Mouse (Mus musculus): ENCODE measurements around the gene Skp1a. TPM values are rescaled to one million over a fixed set of nuclear protein-coding genes. Genes with fewer than 3 reads are reported as not detected.

The Skp1a gene
- polyA plus RNA-seq, 1 experiment from 2014 or later, result 915 TPM

GRCm38 (mm10) chr11:52227053-52227452 is 4.7 kb upstream of the Skp1a start:
- Histone ChIP-seq H3K4me1 (ENCODE audit: control insufficient read depth, insufficient read depth, low read length) (no peaks in the 10 kb centered on the region; the same call in 1 of the 2 replicates), H3K27me3 (ENCODE audit: control insufficient read depth, insufficient read depth, low read length) (no peaks in the 10 kb centered on the region), H3K27ac (ENCODE audit: low read depth, low read length) (no peak overlapping the region), H3K9ac (ENCODE audit: low read length) (no peak overlapping the region), H3K9me3 (ENCODE audit: control insufficient read depth, low read length) (no peaks in the 10 kb centered on the region), H3K4me3 (ENCODE audit: low read depth, low read length) (no peak overlapping the region), H3K36me3 (ENCODE audit: control insufficient read depth, insufficient read depth, low read length) (no peaks in the 10 kb centered on the region), H3K4me2 (ENCODE audit: low read depth) (no peak overlapping the region)
- 79% methylated on average over 3 of the region's 3 CpGs for WGBS
- DNase-seq (ENCODE audit: low spot score) (no peak), ATAC-seq (ENCODE audit: insufficient read depth, low FRiP score, low TSS enrichment) (no peak)

- no peak for DNase-seq (ENCODE audit: low spot score)
- Histone ChIP-seq H3K9me3 (ENCODE audit: control insufficient read depth, low read length) (no peaks in the 10 kb centered on the region), H3K27me3 (ENCODE audit: control insufficient read depth, insufficient read depth, low read length) (no peaks in the 10 kb centered on the region), H3K4me2 (ENCODE audit: low read depth) (no peak overlapping the region), H3K36me3 (ENCODE audit: control insufficient read depth, insufficient read depth, low read length) (no peaks in the 10 kb centered on the region), H3K27ac (ENCODE audit: low read depth, low read length) (no peak overlapping the region), H3K4me3 (ENCODE audit: low read depth, low read length) (no peak overlapping the region), H3K9ac (ENCODE audit: low read length) (no peak overlapping the region), H3K4me1 (ENCODE audit: control insufficient read depth, insufficient read depth, low read length) (no peaks in the 10 kb centered on the region; the same call in 1 of the 2 replicates)
- ATAC-seq (ENCODE audit: insufficient read depth, low FRiP score, low TSS enrichment), result no peak
- 85% methylated on average over 13 of the region's 13 CpGs for WGBS
Observed at GRCm38 (mm10) chr11:52227466-52228226, 4.1 kb upstream of the Skp1a start.

GRCm38 (mm10) chr11:52228722-52229448 is 2.9 kb upstream of the Skp1a start:
- Histone ChIP-seq H3K9ac (ENCODE audit: low read length) (no peak overlapping the region), H3K4me3 (ENCODE audit: low read depth, low read length) (no peak overlapping the region), H3K9me3 (ENCODE audit: control insufficient read depth, low read length) (no peaks in the 10 kb centered on the region), H3K27ac (ENCODE audit: low read depth, low read length) (no peak overlapping the region), H3K4me2 (ENCODE audit: low read depth) (no peak overlapping the region), H3K27me3 (ENCODE audit: control insufficient read depth, insufficient read depth, low read length) (no peaks in the 10 kb centered on the region), H3K36me3 (ENCODE audit: control insufficient read depth, insufficient read depth, low read length) (no peaks in the 10 kb centered on the region), H3K4me1 (ENCODE audit: control insufficient read depth, insufficient read depth, low read length) (peaks cover 6% of the 10 kb centered on the region; the same call in 1 of the 2 replicates)
- WGBS, result 84% methylated on average over 7 of the region's 7 CpGs
- DNase-seq (ENCODE audit: low spot score) (no peak), ATAC-seq (ENCODE audit: insufficient read depth, low FRiP score, low TSS enrichment) (no peak)

DNA sequence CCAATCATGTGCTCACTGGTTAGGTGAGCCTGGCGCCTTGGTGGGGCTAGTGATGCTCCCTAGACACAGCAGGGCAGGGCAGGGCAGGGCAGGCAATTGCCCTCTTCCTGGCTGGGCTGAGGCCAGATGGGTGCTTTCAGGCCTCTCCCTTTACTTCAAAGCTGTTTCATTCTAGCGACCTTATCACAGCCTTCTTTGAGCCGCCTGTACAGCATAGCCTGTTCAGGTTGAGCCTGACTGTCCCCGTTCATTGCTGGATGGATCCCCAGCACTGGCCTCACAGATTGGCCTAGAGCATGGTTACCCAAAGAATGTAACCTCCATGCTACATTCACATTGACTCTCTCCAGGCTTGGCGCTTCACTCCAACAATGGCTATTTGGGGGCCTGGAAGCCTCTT is 1.1 kb upstream of the Skp1a start:
- H3K9me3 ChIP-seq (ENCODE audit: control insufficient read depth, low read length), result no peaks in the 10 kb centered on the region
- peaks cover 6% of the 10 kb centered on the region; the same call in 1 of the 2 replicates for H3K4me1 ChIP-seq (ENCODE audit: control insufficient read depth, insufficient read depth, low read length)
- H3K9ac ChIP-seq (ENCODE audit: low read length), result peak overlapping the region; percentile 41; the same call in 1 of the 2 replicates
- H3K4me2 ChIP-seq (ENCODE audit: low read depth), result peak overlapping the region; percentile 68
- 50% methylated on average over 5 of the region's 5 CpGs for WGBS
- no peak overlapping the region for H3K27ac ChIP-seq (ENCODE audit: low read depth, low read length)
- no peak for ATAC-seq (ENCODE audit: insufficient read depth, low FRiP score, low TSS enrichment)
- peak overlapping the region; percentile 99; the same call in 1 of the 2 replicates for H3K4me3 ChIP-seq (ENCODE audit: low read depth, low read length)
- no peaks in the 10 kb centered on the region for H3K27me3 ChIP-seq (ENCODE audit: control insufficient read depth, insufficient read depth, low read length)
- H3K36me3 ChIP-seq (ENCODE audit: control insufficient read depth, insufficient read depth, low read length), result no peaks in the 10 kb centered on the region
- no peak for DNase-seq (ENCODE audit: low spot score)

DNA sequence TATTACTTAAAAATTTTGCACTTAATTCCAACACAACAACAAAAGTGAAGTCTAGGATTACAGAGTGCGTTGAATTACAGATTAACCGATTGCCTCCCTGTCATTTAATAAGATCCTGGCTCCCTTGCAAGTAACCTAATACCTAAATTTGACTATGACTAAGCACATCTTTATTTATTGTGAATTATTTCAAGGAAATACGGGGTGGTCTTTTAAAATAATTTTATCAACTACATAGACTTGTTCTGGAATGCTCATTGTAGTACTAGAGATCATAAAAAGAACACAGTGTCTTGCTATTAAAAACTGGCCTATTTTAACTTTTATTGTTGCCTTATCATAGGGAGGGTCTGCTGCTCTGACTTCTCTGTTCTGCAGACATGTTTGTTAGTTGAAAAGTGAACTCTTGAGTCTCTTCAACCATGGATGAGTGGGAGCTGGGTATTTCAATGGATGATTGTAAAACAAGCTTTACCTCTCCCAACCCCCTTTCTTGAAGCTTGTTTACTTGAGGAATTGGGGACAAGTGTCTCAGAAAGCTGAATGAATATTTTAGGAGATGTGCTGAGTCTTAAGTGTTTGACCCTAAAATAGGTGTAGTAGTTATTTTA is 1.4 kb downstream of the Skp1a start:
- ATAC-seq (ENCODE audit: insufficient read depth, low FRiP score, low TSS enrichment) (no peak), DNase-seq (ENCODE audit: low spot score) (no peak)
- Histone ChIP-seq H3K4me2 (ENCODE audit: low read depth) (peak overlapping the region; percentile 68), H3K9me3 (ENCODE audit: control insufficient read depth, low read length) (no peaks in the 10 kb centered on the region), H3K27ac (ENCODE audit: low read depth, low read length) (no peak overlapping the region), H3K9ac (ENCODE audit: low read length) (peak overlapping the region; percentile 98; the same call in 1 of the 2 replicates), H3K36me3 (ENCODE audit: control insufficient read depth, insufficient read depth, low read length) (no peaks in the 10 kb centered on the region; the same call in 1 of the 2 replicates), H3K27me3 (ENCODE audit: control insufficient read depth, insufficient read depth, low read length) (no peaks in the 10 kb centered on the region), H3K4me3 (ENCODE audit: low read depth, low read length) (peak overlapping the region; percentile 99), H3K4me1 (ENCODE audit: control insufficient read depth, insufficient read depth, low read length) (peaks cover 6% of the 10 kb centered on the region; the same call in 1 of the 2 replicates)
- WGBS, result 48% methylated on average over 3 of the region's 3 CpGs

- Histone ChIP-seq H3K36me3 (ENCODE audit: control insufficient read depth, insufficient read depth, low read length) (no peaks in the 10 kb centered on the region; the same call in 1 of the 2 replicates), H3K4me2 (ENCODE audit: low read depth) (peak overlapping the region; percentile 68; the same call in 1 of the 2 replicates), H3K27me3 (ENCODE audit: control insufficient read depth, insufficient read depth, low read length) (no peaks in the 10 kb centered on the region), H3K9ac (ENCODE audit: low read length) (no peak overlapping the region), H3K9me3 (ENCODE audit: control insufficient read depth, low read length) (no peaks in the 10 kb centered on the region), H3K27ac (ENCODE audit: low read depth, low read length) (no peak overlapping the region), H3K4me3 (ENCODE audit: low read depth, low read length) (no peak overlapping the region), H3K4me1 (ENCODE audit: control insufficient read depth, insufficient read depth, low read length) (peaks cover 6% of the 10 kb centered on the region; the same call in 1 of the 2 replicates)
- DNase-seq (ENCODE audit: low spot score) (no peak), ATAC-seq (ENCODE audit: insufficient read depth, low FRiP score, low TSS enrichment) (no peak)
- 91% methylated on average over 1 of the region's 1 CpGs for WGBS
Observed at GRCm38 (mm10) chr11:52233906-52234305, 2.1 kb downstream of the Skp1a start.

- Histone ChIP-seq H3K4me1 (ENCODE audit: control insufficient read depth, insufficient read depth, low read length) (peaks cover 6% of the 10 kb centered on the region; the same call in 1 of the 2 replicates), H3K27me3 (ENCODE audit: control insufficient read depth, insufficient read depth, low read length) (no peaks in the 10 kb centered on the region), H3K27ac (ENCODE audit: low read depth, low read length) (no peak overlapping the region), H3K36me3 (ENCODE audit: control insufficient read depth, insufficient read depth, low read length) (no peaks in the 10 kb centered on the region; the same call in 1 of the 2 replicates), H3K4me2 (ENCODE audit: low read depth) (no peak overlapping the region), H3K4me3 (ENCODE audit: low read depth, low read length) (no peak overlapping the region), H3K9me3 (ENCODE audit: control insufficient read depth, low read length) (no peaks in the 10 kb centered on the region), H3K9ac (ENCODE audit: low read length) (no peak overlapping the region)
- ATAC-seq (ENCODE audit: insufficient read depth, low FRiP score, low TSS enrichment) (no peak), DNase-seq (ENCODE audit: low spot score) (no peak)
Observed at GRCm38 (mm10) chr11:52234509-52234908, 2.7 kb downstream of the Skp1a start.

- DNase-seq (ENCODE audit: low spot score) (no peak), ATAC-seq (ENCODE audit: insufficient read depth, low FRiP score, low TSS enrichment) (no peak)
- Histone ChIP-seq H3K9me3 (ENCODE audit: control insufficient read depth, low read length) (no peaks in the 10 kb centered on the region), H3K27me3 (ENCODE audit: control insufficient read depth, insufficient read depth, low read length) (no peaks in the 10 kb centered on the region), H3K36me3 (ENCODE audit: control insufficient read depth, insufficient read depth, low read length) (no peaks in the 10 kb centered on the region; the same call in 1 of the 2 replicates), H3K27ac (ENCODE audit: low read depth, low read length) (no peak overlapping the region), H3K4me1 (ENCODE audit: control insufficient read depth, insufficient read depth, low read length) (no peaks in the 10 kb centered on the region), H3K4me2 (ENCODE audit: low read depth) (no peak overlapping the region), H3K9ac (ENCODE audit: low read length) (no peak overlapping the region), H3K4me3 (ENCODE audit: low read depth, low read length) (no peak overlapping the region)
- WGBS, result 92% methylated on average over 4 of the region's 4 CpGs
Observed at GRCm38 (mm10) chr11:52240898-52241542, 9.2 kb downstream of the Skp1a start.
